Mouse (Mus musculus) urinary bladder, postnatal 36 days (tissue): ENCODE results near the gene Adcy9.

Experiments
- DNase-seq, 2 experiments: peaks; one replicate each; pipeline ENCODE4 v3.0.0; 2022; ENCODE audit warnings: low spot score in 2 of 2, mixed read lengths in 1 of 2

Adcy9 gene

GRCm38 (mm10) chr16:4418776-4419545 lies 1.3 kb downstream of the Adcy9 start:
- DNase-seq = no peak

- no peak for DNase-seq
These were observed 2.2 kb downstream of the Adcy9 start for GRCm38 (mm10) chr16:4418072-4418471.

- no peak for DNase-seq
These were observed 2.8 kb downstream of the Adcy9 start for GRCm38 (mm10) chr16:4417455-4417854.

- no peak for DNase-seq
These were observed 5.3 kb downstream of the Adcy9 start for GRCm38 (mm10) chr16:4414881-4415585.

- no peak for DNase-seq
These were observed 6.1 kb downstream of the Adcy9 start for GRCm38 (mm10) chr16:4413988-4414880.

- no peak for DNase-seq
These were observed 7.0 kb downstream of the Adcy9 start for GRCm38 (mm10) chr16:4413301-4413700.

- no peak for DNase-seq
These were observed 8.0 kb downstream of the Adcy9 start for GRCm38 (mm10) chr16:4412298-4412697.

GRCm38 (mm10) chr16:4411296-4411695 lies 9.0 kb downstream of the Adcy9 start:
- no peak for DNase-seq

GRCm38 (mm10) chr16:4407536-4407935 lies 12.8 kb downstream of the Adcy9 start:
- DNase-seq = no peak

GRCm38 (mm10) chr16:4406706-4407105 lies 13.6 kb downstream of the Adcy9 start:
- DNase-seq = no peak

GRCm38 (mm10) chr16:4406047-4406586 lies 14.2 kb downstream of the Adcy9 start:
- DNase-seq = no peak

GRCm38 (mm10) chr16:4404933-4405761 lies 15.2 kb downstream of the Adcy9 start:
- DNase-seq = no peak

GRCm38 (mm10) chr16:4401109-4401508 lies 19.2 kb downstream of the Adcy9 start:
- DNase-seq = no peak

GRCm38 (mm10) chr16:4399471-4400223 lies 20.7 kb downstream of the Adcy9 start:
- no peak for DNase-seq

GRCm38 (mm10) chr16:4398782-4399181 lies 21.5 kb downstream of the Adcy9 start:
- no peak for DNase-seq

GRCm38 (mm10) chr16:4397636-4398035 lies 22.7 kb downstream of the Adcy9 start:
- DNase-seq = no peak

GRCm38 (mm10) chr16:4395687-4396341 lies 24.5 kb downstream of the Adcy9 start:
- no peak for DNase-seq

GRCm38 (mm10) chr16:4394991-4395590 lies 25.2 kb downstream of the Adcy9 start:
- no peak for DNase-seq

- no peak for DNase-seq
These were observed 36.7 kb downstream of the Adcy9 start for GRCm38 (mm10) chr16:4383473-4384038.
